Mouse (Mus musculus): ENCODE measurements at regions not wholly inside any gene's neighbourhood (a gene's known extent, or its start where the extent isn't known, plus 50 kb on each side); places are given as distances from the start of the nearest gene placed in this dataset.

DNA sequence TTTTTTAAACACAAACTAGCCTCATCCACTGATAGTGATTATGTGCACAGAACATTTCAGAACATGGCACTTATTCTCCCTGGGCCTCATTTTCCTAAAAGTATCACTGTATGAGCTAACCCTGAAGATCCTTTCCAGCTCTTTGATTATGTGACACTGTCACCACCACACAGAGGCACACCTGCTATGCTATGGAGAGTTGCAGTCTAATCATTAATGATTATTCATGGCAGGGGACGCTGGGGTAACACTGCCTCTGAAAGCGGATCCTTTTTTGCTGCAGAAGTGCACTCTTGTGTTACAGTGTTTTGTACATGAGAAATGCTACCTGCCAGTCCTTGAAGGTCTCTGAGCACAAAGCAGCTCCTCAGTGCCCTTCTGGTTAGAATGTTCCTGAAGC is 615.3 kb upstream of the Fbxo33 start:
- WGBS, result 91% methylated on average over 2 of the region's 2 CpGs
- H3K4me1 ChIP-seq, result no peaks in the 10 kb centered on the region
- H3K9me3 ChIP-seq (replicated peaks), result no peaks in the 10 kb centered on the region
- no peak overlapping the region for H3K27ac ChIP-seq
- H3K4me3 ChIP-seq, result no peak overlapping the region
- H3K27me3 ChIP-seq (ENCODE audit: low read depth, poor library complexity, severe bottlenecking), result no peaks in the 10 kb centered on the region
- H3K36me3 ChIP-seq, result no peaks in the 10 kb centered on the region
- DNase-seq (ENCODE audit: low spot score), result no peak

DNA sequence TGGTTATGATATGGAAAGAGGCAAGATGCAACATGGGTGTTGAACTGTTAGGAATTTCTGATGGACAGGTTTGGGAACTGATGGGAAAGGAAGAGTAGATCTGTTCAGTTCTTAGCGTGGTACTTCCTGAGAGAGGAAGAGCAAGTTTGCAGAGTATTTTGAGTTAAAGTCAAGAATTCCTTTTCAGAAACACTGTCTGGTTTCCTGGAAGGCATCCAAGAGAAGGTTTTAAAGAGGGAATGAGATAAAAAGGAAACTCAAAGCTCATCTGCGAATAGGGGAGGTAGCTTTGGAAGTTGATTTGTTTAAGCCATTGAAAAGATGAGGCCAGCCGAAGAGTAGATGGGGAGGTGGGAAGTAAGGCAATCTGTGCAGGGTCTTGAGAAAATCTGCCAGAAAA is 603.4 kb upstream of the Fbxo33 start:
- H3K27ac ChIP-seq, result no peak overlapping the region
- H3K9me3 ChIP-seq (replicated peaks), result no peaks in the 10 kb centered on the region
- H3K27me3 ChIP-seq (ENCODE audit: low read depth, poor library complexity, severe bottlenecking), result no peaks in the 10 kb centered on the region
- DNase-seq (ENCODE audit: low spot score), result no peak
- no peak overlapping the region for H3K4me3 ChIP-seq
- 91% methylated on average over 3 of the region's 3 CpGs for WGBS
- H3K36me3 ChIP-seq, result no peaks in the 10 kb centered on the region
- H3K4me1 ChIP-seq, result no peaks in the 10 kb centered on the region

DNA sequence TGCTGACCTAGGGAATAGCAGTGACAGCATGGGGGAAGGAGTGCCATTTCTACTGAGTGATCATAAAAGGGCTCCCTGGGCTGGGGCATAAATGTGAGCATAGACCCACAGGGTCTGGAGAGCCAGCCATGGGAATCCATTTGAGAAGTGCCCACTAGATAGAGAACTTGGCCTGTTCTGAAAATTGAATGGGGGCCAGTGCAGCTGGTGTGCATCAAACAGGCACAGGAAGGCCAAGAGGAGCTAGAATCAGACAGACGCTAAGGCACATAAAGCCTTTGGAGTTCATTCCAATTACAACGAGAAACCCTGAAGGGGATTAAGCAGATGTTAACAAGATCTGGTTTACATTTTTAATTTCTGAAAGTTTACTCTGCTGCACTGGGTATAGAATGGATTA is 602.9 kb upstream of the Fbxo33 start:
- Histone ChIP-seq H3K36me3 (no peaks in the 10 kb centered on the region), H3K27ac (no peak overlapping the region), H3K9me3 (replicated peaks) (no peaks in the 10 kb centered on the region), H3K4me1 (no peaks in the 10 kb centered on the region), H3K4me3 (no peak overlapping the region), H3K27me3 (ENCODE audit: low read depth, poor library complexity, severe bottlenecking) (no peaks in the 10 kb centered on the region)
- WGBS, result 87% methylated on average over 2 of the region's 2 CpGs
- DNase-seq (ENCODE audit: low spot score), result no peak

DNA sequence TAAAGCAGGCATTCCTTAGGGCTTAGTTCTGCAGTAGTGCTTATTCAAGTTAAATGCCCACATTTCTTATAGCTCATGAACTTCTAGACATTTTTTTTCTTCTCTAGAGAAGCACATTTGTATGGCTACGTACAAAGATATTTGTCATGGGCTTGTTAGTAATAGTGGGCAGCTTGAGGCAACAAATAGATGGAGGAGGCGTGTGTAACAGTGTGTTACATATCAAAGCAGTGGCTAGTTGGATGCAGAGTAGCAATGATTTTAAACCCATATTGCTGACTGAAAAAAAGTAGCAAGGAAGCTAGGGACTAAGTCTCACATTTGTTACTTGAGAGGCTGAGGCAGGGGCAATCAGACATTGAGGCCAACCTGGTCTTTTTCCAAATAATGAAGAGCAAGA is 602.2 kb upstream of the Fbxo33 start:
- H3K36me3 ChIP-seq, result no peaks in the 10 kb centered on the region
- no peaks in the 10 kb centered on the region for H3K9me3 ChIP-seq (replicated peaks)
- no peak for DNase-seq (ENCODE audit: low spot score)
- no peak overlapping the region for H3K4me3 ChIP-seq
- H3K4me1 ChIP-seq, result no peaks in the 10 kb centered on the region
- whole genome bisulfite sequencing, result 87% methylated on average over 2 of the region's 2 CpGs
- no peak overlapping the region for H3K27ac ChIP-seq
- no peaks in the 10 kb centered on the region for H3K27me3 ChIP-seq (ENCODE audit: low read depth, poor library complexity, severe bottlenecking)

DNA sequence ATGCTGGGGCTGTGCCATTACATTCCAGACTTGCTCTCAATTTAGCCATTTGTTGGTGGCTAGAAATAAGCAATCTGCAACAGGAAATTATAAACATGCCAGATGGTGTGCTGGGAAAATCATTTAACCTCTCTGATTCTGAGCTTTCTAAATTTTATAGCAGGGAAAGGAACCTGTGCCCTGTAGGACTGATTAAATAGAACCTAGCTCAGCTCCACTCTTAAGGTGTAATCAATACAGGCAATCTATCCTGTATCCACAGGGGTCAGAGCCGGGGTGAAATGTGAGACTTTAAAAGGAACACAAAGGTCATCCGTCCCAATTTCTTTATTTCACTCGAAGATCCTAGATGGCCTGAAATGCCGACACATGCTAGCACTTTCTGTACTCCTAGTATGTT is 596.4 kb upstream of the Fbxo33 start:
- no peak overlapping the region for H3K4me3 ChIP-seq

DNA sequence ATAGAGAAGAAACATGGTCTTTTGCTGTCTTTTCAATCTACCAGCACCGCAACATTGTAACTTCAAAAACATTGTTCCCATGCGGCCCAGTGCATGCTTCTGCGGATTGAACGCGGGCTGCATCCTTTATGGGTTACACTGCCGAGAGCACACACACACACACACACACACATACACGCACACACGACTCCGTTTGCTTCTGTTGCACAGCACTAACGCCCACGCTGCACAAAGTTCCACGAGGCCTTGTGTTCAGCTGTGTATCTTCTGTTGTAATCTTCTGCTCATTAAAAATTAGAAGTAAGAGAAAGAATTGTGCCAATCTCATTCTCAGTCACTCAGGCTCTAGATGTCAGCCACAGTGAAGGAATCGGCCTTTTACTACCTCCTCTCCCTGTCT is 594.8 kb upstream of the Fbxo33 start:
- Histone ChIP-seq H3K27me3 (ENCODE audit: low read depth, poor library complexity, severe bottlenecking) (no peaks in the 10 kb centered on the region), H3K4me1 (peaks cover 7% of the 10 kb centered on the region; the same call in 1 of the 2 replicates), H3K9me3 (replicated peaks) (no peaks in the 10 kb centered on the region), H3K4me3 (no peak overlapping the region), H3K27ac (no peak overlapping the region), H3K36me3 (no peaks in the 10 kb centered on the region)
- WGBS, result 93% methylated on average over 13 of the region's 13 CpGs
- DNase-seq (ENCODE audit: low spot score), result no peak

More for the DNA sequence above, 596.4 kb upstream of the Fbxo33 start:
- no peaks in the 10 kb centered on the region for H3K9me3 ChIP-seq (replicated peaks)
- no peak for DNase-seq (ENCODE audit: low spot score)
- no peaks in the 10 kb centered on the region for H3K27me3 ChIP-seq (ENCODE audit: low read depth, poor library complexity, severe bottlenecking)
- WGBS, result 55% methylated on average over 4 of the region's 4 CpGs
- no peak overlapping the region for H3K27ac ChIP-seq
- no peaks in the 10 kb centered on the region for H3K36me3 ChIP-seq
- peaks cover 7% of the 10 kb centered on the region; the same call in 1 of the 2 replicates for H3K4me1 ChIP-seq

DNA sequence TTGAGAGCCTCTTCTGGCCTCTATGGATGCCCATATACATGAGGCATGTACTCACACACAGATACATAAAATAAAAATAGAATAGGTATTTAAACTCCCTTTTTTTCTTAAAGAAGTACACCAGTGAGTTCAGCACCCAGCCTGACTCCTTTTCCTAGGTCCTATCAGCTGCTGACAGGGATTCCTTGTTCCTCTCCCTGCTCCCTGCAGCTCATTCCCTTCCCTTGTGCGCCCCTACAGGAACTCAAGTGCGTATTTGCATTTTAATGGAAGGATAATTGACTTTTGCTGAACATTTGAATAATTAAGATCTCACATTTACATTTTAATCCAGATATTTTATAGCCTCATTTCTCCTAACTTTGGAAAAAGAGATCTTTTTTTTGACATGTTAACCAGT is 589.7 kb upstream of the Fbxo33 start:
- Histone ChIP-seq H3K4me1 (peaks cover 5% of the 10 kb centered on the region; the same call in 1 of the 2 replicates), H3K27ac (no peak overlapping the region), H3K36me3 (no peaks in the 10 kb centered on the region), H3K27me3 (ENCODE audit: low read depth, poor library complexity, severe bottlenecking) (no peaks in the 10 kb centered on the region), H3K9me3 (replicated peaks) (no peaks in the 10 kb centered on the region), H3K4me3 (no peak overlapping the region)
- DNase-seq (ENCODE audit: low spot score), result no peak
- WGBS, result 47% methylated on average over 2 of the region's 2 CpGs

DNA sequence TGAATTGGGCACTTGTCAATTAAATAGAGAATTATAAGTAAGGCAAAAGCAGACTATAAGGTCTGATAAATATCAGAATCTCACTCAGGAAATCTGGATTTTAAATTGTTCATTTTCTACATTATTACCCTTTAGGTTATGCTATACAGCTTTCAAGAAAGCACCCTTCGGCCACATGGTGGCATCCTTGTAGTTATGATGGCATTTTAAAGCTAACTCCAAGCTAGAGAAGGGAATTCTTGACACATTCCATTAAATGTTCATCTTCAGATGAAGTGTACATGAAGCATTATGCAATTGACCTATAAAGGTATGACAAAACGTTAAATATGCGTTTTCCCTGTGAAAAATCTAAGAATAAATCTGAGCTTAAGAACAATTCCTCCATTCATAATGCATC is 578.5 kb upstream of the Fbxo33 start:
- 68% methylated on average over 3 of the region's 3 CpGs for WGBS
- H3K4me1 ChIP-seq, result no peaks in the 10 kb centered on the region
- no peak for DNase-seq (ENCODE audit: low spot score)
- no peaks in the 10 kb centered on the region for H3K27me3 ChIP-seq (ENCODE audit: low read depth, poor library complexity, severe bottlenecking)
- H3K27ac ChIP-seq, result no peak overlapping the region
- H3K4me3 ChIP-seq, result no peak overlapping the region
- H3K36me3 ChIP-seq, result no peaks in the 10 kb centered on the region
- H3K9me3 ChIP-seq (replicated peaks), result no peaks in the 10 kb centered on the region

DNA sequence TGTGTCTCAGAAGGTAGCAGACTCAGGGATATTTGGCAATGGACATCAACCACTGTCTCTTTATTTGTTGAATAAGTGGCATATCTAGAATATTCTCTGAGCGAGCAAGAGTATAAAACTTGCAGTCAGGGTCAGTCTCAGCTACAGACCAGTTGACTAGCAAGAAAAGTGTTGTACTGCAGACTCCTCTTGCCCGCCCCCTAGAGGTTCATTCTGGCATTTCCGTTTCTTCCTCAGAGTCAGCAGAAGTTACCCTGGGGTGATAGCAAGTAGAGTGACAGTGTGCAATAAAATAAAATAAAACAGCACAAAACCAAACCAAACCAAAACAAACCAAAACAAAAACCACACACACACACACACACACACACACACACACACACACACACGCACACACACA is 571.9 kb upstream of the Fbxo33 start:
- Histone ChIP-seq H3K27me3 (ENCODE audit: low read depth, poor library complexity, severe bottlenecking) (no peaks in the 10 kb centered on the region), H3K36me3 (no peaks in the 10 kb centered on the region), H3K27ac (no peak overlapping the region), H3K4me1 (no peaks in the 10 kb centered on the region), H3K9me3 (replicated peaks) (no peaks in the 10 kb centered on the region), H3K4me3 (no peak overlapping the region)
- 55% methylated on average over 4 of the region's 4 CpGs for WGBS
- peak; percentile 41 for DNase-seq (ENCODE audit: low spot score)

DNA sequence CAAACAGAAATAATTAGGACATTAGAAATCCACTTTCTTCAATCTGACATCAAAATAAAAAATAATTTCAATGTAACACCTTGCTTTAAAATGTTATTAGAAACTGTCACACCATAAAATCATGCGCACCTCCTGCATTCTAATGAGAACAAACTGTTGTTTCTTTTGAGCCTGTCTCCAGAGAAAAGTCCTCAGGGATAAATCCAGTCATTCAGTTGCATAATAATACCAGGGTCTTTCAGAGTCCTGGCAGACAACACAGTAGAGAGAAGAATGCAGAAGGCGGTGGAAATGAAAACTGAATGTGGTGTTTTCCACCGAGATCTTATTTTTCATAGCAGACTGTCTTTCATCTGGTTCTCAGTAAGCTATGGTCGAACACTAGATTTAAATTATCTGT is 567.3 kb upstream of the Fbxo33 start:
- no peak for DNase-seq (ENCODE audit: low spot score)
- no peaks in the 10 kb centered on the region for H3K9me3 ChIP-seq (replicated peaks)
- H3K27me3 ChIP-seq (ENCODE audit: low read depth, poor library complexity, severe bottlenecking), result no peaks in the 10 kb centered on the region
- H3K27ac ChIP-seq, result no peak overlapping the region
- H3K4me3 ChIP-seq, result no peak overlapping the region
- WGBS, result 89% methylated on average over 4 of the region's 4 CpGs
- H3K36me3 ChIP-seq, result no peaks in the 10 kb centered on the region
- H3K4me1 ChIP-seq, result no peaks in the 10 kb centered on the region

DNA sequence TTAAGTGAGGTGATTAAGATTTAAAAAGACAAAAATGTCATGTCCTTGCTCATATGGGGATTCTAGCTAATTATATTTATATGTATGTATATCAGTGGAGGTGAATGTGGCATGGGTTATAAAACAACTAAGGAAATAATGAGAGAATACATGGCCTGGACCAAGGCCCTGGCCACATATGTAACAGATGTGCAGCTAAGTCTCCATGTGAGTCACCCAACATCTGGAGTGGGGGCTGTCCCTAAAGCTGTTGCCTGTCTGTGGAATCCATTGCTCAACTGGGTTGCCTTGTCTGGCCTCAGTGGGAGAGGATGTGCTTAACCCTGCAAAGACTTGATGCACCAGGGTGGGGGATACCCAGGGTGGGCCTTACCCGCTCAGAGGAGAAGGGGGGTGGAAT is 551.5 kb upstream of the Fbxo33 start:
- Histone ChIP-seq H3K4me1 (no peaks in the 10 kb centered on the region), H3K27me3 (ENCODE audit: low read depth, poor library complexity, severe bottlenecking) (no peaks in the 10 kb centered on the region), H3K9me3 (replicated peaks) (no peaks in the 10 kb centered on the region), H3K4me3 (no peak overlapping the region), H3K27ac (no peak overlapping the region), H3K36me3 (no peaks in the 10 kb centered on the region)
- 77% methylated on average over 1 of the region's 1 CpGs for WGBS
- no peak for DNase-seq (ENCODE audit: low spot score)

DNA sequence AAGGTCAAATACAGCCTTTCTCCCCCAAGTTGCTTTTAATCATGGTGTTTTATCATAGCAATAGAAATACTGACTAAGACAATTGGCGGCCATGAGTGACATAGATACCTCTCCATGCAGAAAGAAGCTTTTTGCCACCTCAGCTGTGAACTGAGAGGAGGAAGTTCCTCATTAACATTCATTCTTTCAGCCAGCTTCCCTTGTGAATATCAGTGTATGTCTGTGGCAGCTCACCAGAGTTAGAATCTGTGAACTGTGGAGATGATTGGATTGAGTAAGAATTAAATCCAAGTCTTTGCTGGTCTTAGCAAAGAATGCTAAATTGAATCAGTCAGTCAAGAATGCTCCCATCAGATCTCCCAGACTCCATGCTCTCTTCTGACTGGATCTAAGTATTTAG is 542.7 kb upstream of the Fbxo33 start:
- WGBS, result 96% methylated on average over 1 of the region's 1 CpGs
- Histone ChIP-seq H3K9me3 (replicated peaks) (no peaks in the 10 kb centered on the region), H3K4me3 (no peak overlapping the region), H3K36me3 (no peaks in the 10 kb centered on the region), H3K4me1 (no peaks in the 10 kb centered on the region), H3K27ac (no peak overlapping the region), H3K27me3 (ENCODE audit: low read depth, poor library complexity, severe bottlenecking) (no peaks in the 10 kb centered on the region)
- DNase-seq (ENCODE audit: low spot score), result no peak

DNA sequence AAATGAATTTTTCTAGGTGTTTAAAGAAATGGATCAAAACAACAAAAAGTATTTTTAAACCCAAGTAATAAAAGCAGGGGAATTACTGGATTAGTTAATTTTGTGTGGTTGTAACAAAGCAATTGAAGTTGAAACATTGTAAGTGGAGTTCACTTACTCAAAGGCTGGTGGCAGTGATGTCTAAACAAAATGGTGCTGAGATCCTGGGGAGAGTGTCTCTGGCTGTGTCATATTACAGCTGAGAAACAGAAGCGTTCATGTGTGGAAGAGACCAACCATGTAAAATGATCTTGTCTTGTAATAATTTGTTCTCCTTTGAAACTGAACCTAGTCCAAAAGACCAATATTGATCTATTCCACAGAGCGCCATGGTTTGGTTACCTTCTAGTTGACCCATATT is 525.2 kb upstream of the Fbxo33 start:
- no peak for DNase-seq (ENCODE audit: low spot score)
- Histone ChIP-seq H3K27me3 (ENCODE audit: low read depth, poor library complexity, severe bottlenecking) (no peaks in the 10 kb centered on the region), H3K4me3 (no peak overlapping the region), H3K9me3 (replicated peaks) (no peaks in the 10 kb centered on the region), H3K4me1 (no peaks in the 10 kb centered on the region), H3K36me3 (no peaks in the 10 kb centered on the region), H3K27ac (no peak overlapping the region)
- 89% methylated on average over 2 of the region's 2 CpGs for WGBS

DNA sequence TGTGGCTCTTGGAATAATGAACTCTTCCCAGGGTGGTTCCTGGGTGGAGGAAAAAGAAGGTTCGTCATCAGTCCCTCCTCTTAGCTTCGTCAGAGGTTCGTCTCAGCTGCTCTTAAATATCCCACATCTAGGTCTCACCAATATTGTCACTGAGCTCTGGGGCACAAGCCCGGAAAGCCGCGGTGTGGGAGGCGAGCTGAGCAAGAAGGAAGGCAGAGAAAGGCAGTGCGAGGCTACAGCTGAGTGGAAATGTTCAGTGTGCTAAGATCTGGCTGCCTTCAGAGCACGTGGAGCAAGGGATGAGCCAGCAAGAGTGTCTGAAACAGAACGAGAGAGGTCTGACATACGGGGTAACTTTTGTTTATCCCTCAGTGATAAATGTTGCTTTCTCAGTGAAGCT is 523.7 kb upstream of the Fbxo33 start:
- no peaks in the 10 kb centered on the region for H3K36me3 ChIP-seq
- H3K4me1 ChIP-seq, result no peaks in the 10 kb centered on the region
- 89% methylated on average over 11 of the region's 11 CpGs for WGBS
- no peaks in the 10 kb centered on the region for H3K9me3 ChIP-seq (replicated peaks)
- H3K27ac ChIP-seq, result no peak overlapping the region
- no peak overlapping the region for H3K4me3 ChIP-seq
- no peak for DNase-seq (ENCODE audit: low spot score)
- H3K27me3 ChIP-seq (ENCODE audit: low read depth, poor library complexity, severe bottlenecking), result no peaks in the 10 kb centered on the region

Measured in limb, embryonic 10.5 days (tissue).